Mouse (Mus musculus) urinary bladder, postnatal 36 days (tissue): ENCODE results near the gene Ankfy1.

ENCODE experiments used
- DNase-seq, 2 experiments: peaks; one replicate each; pipeline ENCODE4 v3.0.0; 2022; ENCODE audit warnings: low spot score in 2 of 2, mixed read lengths in 1 of 2

Gene Ankfy1

GRCm38 (mm10) chr11:72792033-72792432 is 102.2 kb downstream of the Ankfy1 start:
- DNase-seq: no peak

DNA sequence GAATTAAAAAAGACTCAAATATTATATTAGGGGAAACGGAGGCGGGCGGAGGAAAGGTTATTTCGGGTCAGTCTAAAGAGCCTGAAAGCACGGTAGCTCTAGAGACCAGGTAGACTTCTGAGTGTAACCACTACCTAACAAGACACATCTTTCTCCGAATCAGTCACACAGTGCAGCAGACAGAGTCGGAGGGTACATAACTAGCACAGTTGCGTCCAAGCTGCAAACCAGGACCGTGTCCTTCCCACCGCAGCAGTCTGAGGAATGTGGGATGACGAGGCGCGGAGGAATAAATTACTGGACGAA is 105.3 kb downstream of the Ankfy1 start:
- peak in 1 of 2 experiments; percentile 30 for DNase-seq

- peak; percentile 86 to 95 for DNase-seq
Measured at GRCm38 (mm10) chr11:72795455-72796295, 105.9 kb downstream of the Ankfy1 start, which contains the start of the genes Cyb5d2 and Zzef1. Gene Cyb5d2 (minus strand): TSS chr11:72796142. Gene Zzef1 (plus strand): TSS chr11:72796226.

DNA sequence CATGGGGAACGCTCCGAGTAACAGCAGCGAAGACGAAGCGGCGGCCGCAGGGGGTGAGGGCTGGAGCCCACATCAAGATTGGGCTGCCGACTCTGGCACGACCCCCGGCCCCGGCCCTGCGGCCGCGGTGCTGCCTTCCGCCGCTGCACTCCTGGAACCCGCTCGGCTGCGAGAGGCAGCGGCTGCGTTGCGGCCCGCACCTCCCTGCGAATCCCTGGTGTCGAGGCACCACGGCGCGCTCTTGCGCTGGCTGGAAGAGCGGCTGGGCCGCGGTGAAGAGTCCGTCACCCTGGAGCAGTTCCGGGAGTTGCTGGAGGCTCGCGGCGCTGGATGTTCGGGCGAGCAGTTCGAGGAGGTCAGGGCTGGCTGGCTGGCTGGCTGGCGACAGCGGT is 106.5 kb downstream of the Ankfy1 start:
- DNase-seq: no peak

DNA sequence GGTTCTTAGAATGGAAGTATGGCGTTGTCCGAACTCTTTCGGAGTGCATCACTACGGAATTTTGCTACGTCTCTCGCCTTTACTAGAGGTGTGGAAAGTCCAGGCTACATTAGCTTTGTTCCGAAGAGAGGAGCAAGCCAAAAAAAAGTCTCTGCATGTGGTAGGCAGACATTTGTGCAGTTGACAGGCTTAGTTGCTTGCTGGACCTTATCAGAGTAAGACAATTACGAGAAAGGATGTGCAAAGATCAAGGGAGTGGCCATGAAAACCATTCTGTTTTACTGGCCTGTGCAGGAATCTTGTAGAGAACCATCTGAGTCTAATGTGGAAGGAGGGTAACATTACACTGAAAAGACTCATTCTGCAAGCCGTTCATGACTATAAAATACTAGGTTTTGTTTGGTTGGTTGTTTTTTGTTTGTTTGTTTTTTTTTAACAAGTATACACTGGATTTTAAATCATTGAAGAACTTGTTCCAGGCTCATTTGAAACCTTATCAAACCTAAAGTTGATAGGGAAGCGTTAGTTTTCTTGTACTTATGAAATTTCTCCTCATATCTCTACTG is 107.0 kb downstream of the Ankfy1 start:
- no peak for DNase-seq

DNA sequence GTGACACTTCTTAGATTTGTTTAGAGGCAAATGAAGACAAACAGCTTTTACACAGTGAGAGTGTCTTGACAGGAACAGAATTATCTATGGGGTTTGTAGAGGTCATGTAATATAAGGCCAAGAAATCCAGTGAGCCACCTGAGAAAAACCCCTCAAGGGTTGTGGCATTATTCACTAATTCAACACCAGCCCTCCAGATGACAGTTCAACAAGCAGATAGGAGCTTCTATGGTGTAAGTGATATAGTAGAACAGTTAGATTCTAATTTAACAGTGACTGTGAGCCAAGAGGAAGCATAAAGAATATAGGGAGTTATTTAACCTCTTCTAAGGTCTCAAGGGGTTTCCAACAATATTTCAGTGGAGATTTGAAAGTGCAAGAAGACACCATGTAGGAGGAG is 108.3 kb downstream of the Ankfy1 start:
- no peak for DNase-seq

- DNase-seq: no peak
Measured at GRCm38 (mm10) chr11:72801182-72801581, 111.4 kb downstream of the Ankfy1 start.

GRCm38 (mm10) chr11:72803038-72803437 is 113.2 kb downstream of the Ankfy1 start:
- no peak for DNase-seq

DNA sequence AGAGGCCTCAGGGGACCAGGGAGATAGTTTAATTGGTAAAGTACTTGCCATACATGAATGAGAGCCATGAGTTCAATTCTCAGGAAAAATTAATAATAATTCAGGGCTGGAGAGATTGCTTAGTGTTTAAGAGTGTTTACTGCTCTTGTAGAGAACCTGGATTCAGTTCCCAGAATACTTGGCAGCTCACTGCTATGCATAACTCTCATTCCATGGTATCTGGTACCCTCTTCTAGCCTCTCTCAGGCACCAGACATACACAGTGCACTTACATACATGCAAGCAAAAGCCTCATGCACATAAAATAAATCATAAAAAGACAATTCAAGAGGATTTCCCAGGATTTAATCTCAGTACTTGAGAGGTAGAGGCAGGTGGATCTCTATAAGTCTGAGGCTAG is 114.8 kb downstream of the Ankfy1 start:
- DNase-seq: no peak

DNA sequence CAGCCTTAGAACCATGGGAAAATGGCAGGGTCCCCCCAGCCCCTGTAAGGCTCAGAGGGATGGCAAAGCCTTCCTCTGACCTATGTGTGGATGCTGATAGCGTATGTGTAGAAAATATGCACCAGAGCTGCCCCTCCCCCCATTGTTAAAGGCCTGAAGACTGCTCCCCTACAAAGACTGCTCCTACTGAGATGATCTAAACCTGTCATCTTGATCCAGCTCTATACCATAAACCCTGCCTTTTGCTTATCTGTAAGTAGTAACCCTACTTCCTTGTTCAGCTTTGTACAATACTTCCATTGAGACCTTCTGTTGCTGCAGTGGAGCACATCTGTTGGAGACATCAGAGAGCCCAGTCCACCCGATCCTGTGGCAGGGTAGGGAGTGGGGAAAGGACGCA is 115.4 kb downstream of the Ankfy1 start:
- no peak for DNase-seq

- DNase-seq: no peak
Measured at GRCm38 (mm10) chr11:72806556-72806955, 116.8 kb downstream of the Ankfy1 start.

- no peak for DNase-seq
Measured at GRCm38 (mm10) chr11:72807992-72808391, 118.2 kb downstream of the Ankfy1 start.

- DNase-seq: no peak
Measured at GRCm38 (mm10) chr11:72813687-72814086, 123.9 kb downstream of the Ankfy1 start.

DNA sequence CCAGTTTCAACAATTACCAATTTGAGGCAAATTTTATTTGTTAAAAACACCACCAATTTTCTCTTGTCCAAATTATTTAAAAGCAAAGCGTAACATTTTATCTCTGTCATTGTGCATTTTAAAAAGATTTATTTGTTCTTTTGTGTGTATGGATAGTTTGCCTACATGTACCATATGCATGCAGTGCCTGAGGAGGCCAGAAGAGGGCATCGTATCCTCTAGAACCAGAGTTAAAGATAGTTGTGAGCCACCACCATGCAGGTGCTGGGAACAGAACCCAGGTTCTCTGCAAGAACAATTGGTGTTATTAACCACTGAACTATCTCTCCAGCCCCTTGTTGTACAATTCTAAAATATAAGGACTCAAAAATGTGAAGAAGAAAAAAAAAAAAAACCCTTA is 124.4 kb downstream of the Ankfy1 start:
- no peak for DNase-seq

DNA sequence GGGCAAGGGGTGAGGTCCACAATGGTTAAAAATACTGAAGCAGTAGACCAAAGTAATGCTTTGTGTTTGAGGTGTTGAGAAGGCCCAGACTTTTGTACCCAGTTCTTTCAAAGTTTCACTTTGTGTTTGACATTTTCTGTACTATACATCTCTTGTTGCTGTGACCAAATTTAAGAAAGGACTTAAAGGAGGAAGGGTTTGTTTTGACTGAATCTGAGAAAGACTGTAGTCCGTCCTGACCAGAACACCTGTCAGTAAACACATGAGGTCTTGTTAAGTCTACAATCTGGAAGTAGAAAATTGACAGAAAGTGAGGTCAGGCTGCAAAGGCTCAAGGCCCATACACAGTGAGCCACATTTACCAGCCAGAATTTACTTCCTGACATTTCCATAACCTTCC is 127.1 kb downstream of the Ankfy1 start:
- no peak for DNase-seq

GRCm38 (mm10) chr11:72818067-72818466 is 128.3 kb downstream of the Ankfy1 start:
- no peak for DNase-seq

DNA sequence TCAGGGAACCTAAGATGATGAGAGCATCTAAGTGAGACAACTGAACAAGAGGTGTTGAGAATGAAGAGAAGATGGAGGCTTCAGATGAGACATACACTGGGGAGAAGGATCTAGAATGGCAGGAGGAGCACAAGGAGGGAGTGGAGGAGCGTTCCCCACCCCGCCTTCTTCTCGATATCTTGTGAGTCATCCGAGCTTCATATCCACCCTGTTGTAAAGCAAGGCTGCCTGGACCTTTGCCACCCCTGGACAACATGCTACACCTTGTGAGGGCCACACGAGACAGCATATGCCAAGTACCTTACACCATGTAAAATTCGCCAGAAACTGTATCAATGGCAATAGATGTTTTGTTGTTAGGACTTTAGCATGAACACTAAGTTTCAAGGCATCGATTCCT is 131.2 kb downstream of the Ankfy1 start:
- no peak for DNase-seq
